Mouse (Mus musculus) embryonic facial prominence, embryonic 14.5 days (tissue): ENCODE results near the gene Dhx32. TPM values are rescaled to one million over a fixed set of nuclear protein-coding genes. Genes with fewer than 3 reads are reported as not detected.

Experiments
- ATAC-seq: fragments of 200-750 bp; cut with Nextera tagmentation; 2 replicates; pipeline ENCODE4 v1.8.0; 2017; ENCODE audit warnings: low read depth, moderate number of reproducible peaks, moderate TSS enrichment
- DNase-seq: peaks from one replicate; pipeline ENCODE4 v3.0.0-alpha.2; 2015; ENCODE audit warnings: low spot score
- H3K27ac ChIP-seq: fragments of 300-500 bp; sonication (generic); replicated peaks from 2 replicates; pipeline ENCODE4 v1.5.1; 2014; ENCODE audit warnings: low read depth, mild to moderate bottlenecking, low read length, moderate library complexity
- H3K27me3 ChIP-seq: fragments of 300-500 bp; sonication (generic); replicated peaks from 2 replicates; pipeline ENCODE4 v1.6.1; 2014; ENCODE audit warnings: low read length; ENCODE audit not compliant: control insufficient read depth, insufficient read depth
- H3K36me3 ChIP-seq: fragments of 300-500 bp; sonication (generic); 2 replicates; pipeline ENCODE4 v1.6.1; 2014; ENCODE audit warnings: low read length, mixed read lengths; ENCODE audit not compliant: control insufficient read depth, insufficient read depth
- H3K4me1 ChIP-seq: fragments of 300-500 bp; sonication (generic); 2 replicates; pipeline ENCODE4 v1.6.1; 2014; ENCODE audit warnings: antibody characterized with exemption, low read length; ENCODE audit not compliant: control insufficient read depth, insufficient read depth
- H3K4me2 ChIP-seq: fragments of 300-500 bp; sonication (generic); 2 replicates; pipeline ENCODE4 v1.6.1; 2014; ENCODE audit warnings: low read depth, mild to moderate bottlenecking, low read length, moderate library complexity, mixed read lengths
- H3K4me3 ChIP-seq: fragments of 300-500 bp; sonication (generic); 2 replicates; pipeline ENCODE4 v1.5.1; 2014; ENCODE audit warnings: low read depth, mild to moderate bottlenecking, low read length
- H3K9ac ChIP-seq: fragments of 300-500 bp; sonication (generic); 2 replicates; pipeline ENCODE4 v1.6.1; 2014; ENCODE audit warnings: low read depth, mild to moderate bottlenecking, low read length, moderate library complexity, mixed read lengths
- H3K9me3 ChIP-seq: fragments of 300-500 bp; sonication (generic); 2 replicates; pipeline ENCODE4 v1.6.1; 2016; ENCODE audit warnings: low read length; ENCODE audit not compliant: control insufficient read depth
- WGBS: fragments of 180-500 bp; shearing (Covaris S2); extraction: QIAGEN DNeasy Blood & Tissue Kit; methylation state at CpG from one replicate; pipeline ENCODE4 v1.1.7; 2014; 5-methylcytosine and 5-hydroxymethylcytosine counted together
- polyA plus RNA-seq: library from polyadenylated mRNA; unstranded; fragments of >200 nt; fragmentation: Nextera tagmentation; extraction: Ambion mirVana; gene quantifications from 2 replicates; pipeline ENCODE4 v1.2.1, GENCODE M21; 2014

Dhx32 gene
- polyA plus RNA-seq, 1 experiment from 2014 or later: 32.2 TPM

GRCm38 (mm10) chr7:133679439-133679838 is 103.1 kb downstream of the Dhx32 start:
- Histone ChIP-seq H3K4me1 (no peaks in the 10 kb centered on the region), H3K4me2 (no peak overlapping the region), H3K9ac (no peak overlapping the region), H3K36me3 (peaks cover 5% of the 10 kb centered on the region; the same call in 1 of the 2 replicates), H3K27me3 (no peaks in the 10 kb centered on the region), H3K4me3 (no peak overlapping the region), H3K27ac (no peak overlapping the region), H3K9me3 (no peaks in the 10 kb centered on the region)
- DNase-seq (no peak), ATAC-seq (no peak)
- 66% methylated on average over 4 of the region's 4 CpGs for WGBS

- WGBS: 72% methylated on average over 8 of the region's 8 CpGs
- ATAC-seq (no peak), DNase-seq (no peak)
- no peaks in the 10 kb centered on the region for H3K9me3 ChIP-seq
- H3K36me3 ChIP-seq: peaks cover 12% of the 10 kb centered on the region; the same call in 1 of the 2 replicates
- H3K9ac ChIP-seq: no peak overlapping the region
- no peak overlapping the region for H3K4me3 ChIP-seq
- H3K4me1 ChIP-seq: no peaks in the 10 kb centered on the region
- H3K27me3 ChIP-seq: no peaks in the 10 kb centered on the region
- no peak overlapping the region for H3K4me2 ChIP-seq
- no peak overlapping the region for H3K27ac ChIP-seq
Measured at GRCm38 (mm10) chr7:133678716-133679115, 103.8 kb downstream of the Dhx32 start.

GRCm38 (mm10) chr7:133676002-133676401 is 106.5 kb downstream of the Dhx32 start:
- no peak overlapping the region for H3K27ac ChIP-seq
- 66% methylated on average over 9 of the region's 9 CpGs for WGBS
- no peaks in the 10 kb centered on the region for H3K9me3 ChIP-seq
- H3K9ac ChIP-seq: no peak overlapping the region
- no peak for DNase-seq
- no peaks in the 10 kb centered on the region for H3K4me1 ChIP-seq
- no peaks in the 10 kb centered on the region for H3K27me3 ChIP-seq
- peaks cover 39% of the 10 kb centered on the region for H3K36me3 ChIP-seq
- H3K4me2 ChIP-seq: no peak overlapping the region
- no peak for ATAC-seq
- H3K4me3 ChIP-seq: no peak overlapping the region

Other genes starting within 250 kb of the Dhx32 start
- gene Tex36, start 180.6 kb downstream of the Dhx32 start, polyA plus RNA-seq: not detected in 2 replicates
- gene Edrf1, start 145.2 kb downstream of the Dhx32 start, polyA plus RNA-seq: 19.7 and 22.8 TPM in 2 replicates
- 0.08 and 0.14 TPM in 2 replicates for gene Mmp21, start 102.7 kb downstream of the Dhx32 start, polyA plus RNA-seq
- gene Bccip, start 73.4 kb downstream of the Dhx32 start, polyA plus RNA-seq: 146 and 159 TPM in 2 replicates
- gene Uros, start 72.7 kb downstream of the Dhx32 start, polyA plus RNA-seq: 33.5 and 35.8 TPM in 2 replicates
- gene Fank1, start 5.9 kb downstream of the Dhx32 start, polyA plus RNA-seq: 2.1 and 3.0 TPM in 2 replicates